Mouse (Mus musculus): ENCODE measurements around the gene Irf5. TPM values are rescaled to one million over a fixed set of nuclear protein-coding genes. Genes with fewer than 3 reads are reported as not detected.

The Irf5 gene
- total RNA-seq, 2 experiments from 2014 or later = 1.8 to 2.8 TPM

Other genes with a start within 250 kb of the Irf5 start
- under 1 TPM in 1 of 2 experiments, not detected in 1; 0.27 TPM for gene Fam71f2, start 247.0 kb upstream of the Irf5 start, total RNA-seq (2021)
- gene Fam71f1, start 207.5 kb upstream of the Irf5 start, total RNA-seq (2021) = not detected
- gene Calu, start 178.6 kb upstream of the Irf5 start, total RNA-seq (2021) = 100 to 1,000 TPM; 169 to 187 TPM
- under 1 TPM; 0.26 to 0.47 TPM for gene Opn1sw, start 138.2 kb upstream of the Irf5 start, total RNA-seq (2021)
- gene Ccdc136, start 130.3 kb upstream of the Irf5 start, total RNA-seq (2021) = 10 to 100 TPM; 13.4 to 15.2 TPM
- 100 to 1,000 TPM; 393 to 460 TPM for gene Flnc, start 93.4 kb upstream of the Irf5 start, total RNA-seq (2021)
- 100 to 1,000 TPM; 101 to 102 TPM for gene Atp6v1f, start 58.9 kb upstream of the Irf5 start, total RNA-seq (2021)
- gene Atp6v1fnb, start 55.2 kb upstream of the Irf5 start, total RNA-seq (2021) = under 1 TPM in 1 of 2 experiments, not detected in 1; 0.41 TPM
- gene Kcp, start 18.7 kb upstream of the Irf5 start, total RNA-seq (2021) = 10 to 100 TPM; 19.0 to 27.2 TPM
- gene Tnpo3, start 83.3 kb downstream of the Irf5 start, total RNA-seq (2021) = 10 to 100 TPM; 33.8 to 37.1 TPM
- gene Tspan33, start 167.6 kb downstream of the Irf5 start, total RNA-seq (2021) = 1 to 10 TPM; 3.1 to 5.1 TPM
- gene Smo, start 208.9 kb downstream of the Irf5 start, total RNA-seq (2021) = 10 to 100 TPM; 21.2 to 26.3 TPM
- gene Ahcyl2, start 241.4 kb downstream of the Irf5 start, total RNA-seq (2021) = 10 to 100 TPM in 1 of 2 experiments, 1 to 10 TPM in 1; 8.8 to 11.8 TPM

Measured in gastrocnemius, postnatal 10 days (tissue).